Mouse (Mus musculus): ENCODE measurements around the gene Nedd9. TPM values are rescaled to one million over a fixed set of nuclear protein-coding genes. Genes with fewer than 3 reads are reported as not detected.

The Nedd9 gene
- total and polyA plus RNA-seq, 3 experiments: 41.3 to 48.7 (median 42.5) TPM

GRCm38 (mm10) chr13:41368612-41369011, 118.5 kb downstream of the Nedd9 start:
- H3K4me2 ChIP-seq (ENCODE audit: insufficient read depth, low read depth, poor library complexity, severe bottlenecking): no peak overlapping the region; the same call in 1 of the 2 replicates
- H3K36me3 ChIP-seq (replicated peaks in 1 of 2; ENCODE audit: control insufficient read depth in 1 of 2, insufficient read depth in 1 of 2, low read length in 1 of 2): peaks cover 0 to 45% of the 10 kb centered on the region in 2 experiments
- no peak overlapping the region for H3K27ac ChIP-seq (ENCODE audit: insufficient read depth, low read depth)
- in situ Hi-C loops (cut with MboI; ENCODE audit: low pct_ligation_motif_present, low pct_unique_long_range_greater_than_20kb, low sequenced_read_pairs) (no loop called here), dilution Hi-C loops (cut with MboI; ENCODE audit: extremely low pct_ligation_motif_present, extremely low pct_unique_long_range_greater_than_20kb, low sequenced_read_pairs) (no loop called here)
- peaks cover 3% of the 10 kb centered on the region; the same call in 1 of the 2 replicates for H3K79me2 ChIP-seq (replicated peaks; ENCODE audit: control insufficient read depth, extremely low read depth, insufficient read depth, poor library complexity, severe bottlenecking)
- H3K9me3 ChIP-seq (replicated peaks; ENCODE audit: low read length): no peaks in the 10 kb centered on the region
- TF ChIP-seq ELF1 (IDR thresholded peaks at IDR 0.05; ENCODE audit: low read depth, low read length) (peak; percentile 39; the same call in 1 of the 2 replicates), ZC3H11A (IDR thresholded peaks at IDR 0.05; ENCODE audit: low read depth, low read length) (no peak), IRF4 (IDR thresholded peaks at IDR 0.05; ENCODE audit: low read depth, low read length) (peak; percentile 29; the same call in 1 of the 2 replicates), KAT2A (IDR thresholded peaks at IDR 0.05; ENCODE audit: insufficient replicate concordance, low read length) (no peak), EP300 (IDR thresholded peaks at IDR 0.05; ENCODE audit: low read length) (peak; percentile 66), TCF12 (IDR thresholded peaks at IDR 0.05; ENCODE audit: low read depth, low read length) (peak; percentile 70; the same call in 1 of the 2 replicates), MEF2A (IDR thresholded peaks at IDR 0.05; ENCODE audit: borderline replicate concordance, low read depth, low read length) (no peak), GABPA (IDR thresholded peaks at IDR 0.05; ENCODE audit: insufficient replicate concordance, low read depth, low read length) (no peak), USF1 (IDR thresholded peaks at IDR 0.05; ENCODE audit: low read depth, low read length) (no peak), ZNF384 (IDR thresholded peaks at IDR 0.05; ENCODE audit: low read depth, low read length) (no peak), MYC (IDR thresholded peaks at IDR 0.05; ENCODE audit: low read depth, low read length) (peak; percentile 60; the same call in 1 of the 2 replicates), ZMIZ1 (IDR thresholded peaks at IDR 0.05; ENCODE audit: low read depth, low read length) (no peak), CTCF (conservative IDR thresholded peaks at IDR 0.05 in 1 of 2, IDR thresholded peaks at IDR 0.05 in 1 of 2; ENCODE audit: low read depth in 2 of 2, low read length in 2 of 2) (no peak)
- no peak overlapping the region for H3K4me3 ChIP-seq (replicated peaks in 1 of 3; ENCODE audit: low read depth in 2 of 3, low read length in 2 of 3, poor library complexity in 1 of 3)
- no peak overlapping the region for H3K9ac ChIP-seq (ENCODE audit: insufficient read depth, low read depth)
- no peak for DNase-seq (ENCODE audit: extremely low read depth)
- H3K4me1 ChIP-seq (ENCODE audit: control insufficient read depth in 1 of 2, insufficient read depth in 2 of 2): peaks cover 35 to 86% of the 10 kb centered on the region in 2 experiments
- no peaks in the 10 kb centered on the region for H3K27me3 ChIP-seq (replicated peaks)

- Histone ChIP-seq H3K4me2 (ENCODE audit: insufficient read depth, low read depth, poor library complexity, severe bottlenecking) (no peak overlapping the region), H3K9me3 (replicated peaks; ENCODE audit: low read length) (no peaks in the 10 kb centered on the region), H3K4me1 (ENCODE audit: control insufficient read depth in 1 of 2, insufficient read depth in 2 of 2) (peaks cover 33 to 74% of the 10 kb centered on the region in 2 experiments), H3K79me2 (replicated peaks; ENCODE audit: control insufficient read depth, extremely low read depth, insufficient read depth, poor library complexity, severe bottlenecking) (peaks cover 3% of the 10 kb centered on the region; the same call in 1 of the 2 replicates), H3K27ac (ENCODE audit: insufficient read depth, low read depth) (peak overlapping the region; percentile 12), H3K4me3 (replicated peaks in 1 of 3; ENCODE audit: low read depth in 2 of 3, low read length in 2 of 3, poor library complexity in 1 of 3) (no peak overlapping the region), H3K27me3 (replicated peaks) (no peaks in the 10 kb centered on the region), H3K36me3 (replicated peaks in 1 of 2; ENCODE audit: control insufficient read depth in 1 of 2, insufficient read depth in 1 of 2, low read length in 1 of 2) (peaks cover 3 to 50% of the 10 kb centered on the region in 2 experiments), H3K9ac (ENCODE audit: insufficient read depth, low read depth) (no peak overlapping the region)
- in situ Hi-C loops (cut with MboI; ENCODE audit: low pct_ligation_motif_present, low pct_unique_long_range_greater_than_20kb, low sequenced_read_pairs): no loop called here
- dilution Hi-C loops (cut with MboI; ENCODE audit: extremely low pct_ligation_motif_present, extremely low pct_unique_long_range_greater_than_20kb, low sequenced_read_pairs): no loop called here
- peak; percentile 79 for DNase-seq (ENCODE audit: extremely low read depth)
- TF ChIP-seq CHD1 (IDR thresholded peaks at IDR 0.05; ENCODE audit: low read depth, low read length): no peak
- TF ChIP-seq MEF2A (IDR thresholded peaks at IDR 0.05; ENCODE audit: borderline replicate concordance, low read depth, low read length): peak; percentile 87
- no peak for TF ChIP-seq HCFC1 (IDR thresholded peaks at IDR 0.05; ENCODE audit: low read depth, low read length)
- no peak for TF ChIP-seq CHD2 (IDR thresholded peaks at IDR 0.05; ENCODE audit: low read length)
- TF ChIP-seq KAT2A (IDR thresholded peaks at IDR 0.05; ENCODE audit: insufficient replicate concordance, low read length): no peak
- TF ChIP-seq RCOR1 (conservative IDR thresholded peaks at IDR 0.05; ENCODE audit: low read depth, low read length): no peak
- 0 out of 2 replicates have a peak, but pooled peaks have one; percentile 7 for TF ChIP-seq JUND (conservative IDR thresholded peaks at IDR 0.05; ENCODE audit: low read depth, low read length)
- 0 out of 2 replicates have a peak, but pooled peaks have one; percentile 30 for TF ChIP-seq MAZ (IDR thresholded peaks at IDR 0.05; ENCODE audit: low read depth, low read length)
- no peak for TF ChIP-seq NELFE (IDR thresholded peaks at IDR 0.05; ENCODE audit: low read depth, low read length)
- TF ChIP-seq IRF4 (IDR thresholded peaks at IDR 0.05; ENCODE audit: low read depth, low read length): peak; percentile 53
- TF ChIP-seq SMC3 (IDR thresholded peaks at IDR 0.05; ENCODE audit: low read depth, low read length): peak; percentile 7; the same call in 1 of the 2 replicates
- no peak for TF ChIP-seq POLR2AphosphoS2 (IDR thresholded peaks at IDR 0.05; ENCODE audit: low read depth, low read length)
- no peak for TF ChIP-seq ZMIZ1 (IDR thresholded peaks at IDR 0.05; ENCODE audit: low read depth, low read length)
- TF ChIP-seq MYC (IDR thresholded peaks at IDR 0.05; ENCODE audit: low read depth, low read length): 0 out of 2 replicates have a peak, but pooled peaks have one; percentile 39
- TF ChIP-seq GABPA (IDR thresholded peaks at IDR 0.05; ENCODE audit: insufficient replicate concordance, low read depth, low read length): no peak
- no peak for TF ChIP-seq TBP (conservative IDR thresholded peaks at IDR 0.05; ENCODE audit: low read depth, low read length)
- TF ChIP-seq MAX (IDR thresholded peaks at IDR 0.05; ENCODE audit: low read length): no peak; the same call in 1 of the 2 replicates
- no peak for TF ChIP-seq CTCF (conservative IDR thresholded peaks at IDR 0.05 in 1 of 2, IDR thresholded peaks at IDR 0.05 in 1 of 2; ENCODE audit: low read depth in 2 of 2, low read length in 2 of 2)
- peak; percentile 70 for TF ChIP-seq BHLHE40 (IDR thresholded peaks at IDR 0.05; ENCODE audit: low read depth, low read length)
- no peak for TF ChIP-seq USF1 (IDR thresholded peaks at IDR 0.05; ENCODE audit: low read depth, low read length)
- no peak for TF ChIP-seq ZKSCAN1 (IDR thresholded peaks at IDR 0.05; ENCODE audit: borderline replicate concordance, low read depth, low read length)
- no peak for TF ChIP-seq ZNF384 (IDR thresholded peaks at IDR 0.05; ENCODE audit: low read depth, low read length)
- no peak for TF ChIP-seq UBTF (IDR thresholded peaks at IDR 0.05; ENCODE audit: low read depth, low read length)
- TF ChIP-seq ETS1 (conservative IDR thresholded peaks at IDR 0.05; ENCODE audit: low read depth, low read length): peak; percentile 85
- peak; percentile 47 for TF ChIP-seq JUN (IDR thresholded peaks at IDR 0.05; ENCODE audit: insufficient read depth, low read depth, low read length)
- peak; percentile 8; the same call in 1 of the 2 replicates for TF ChIP-seq ELF1 (IDR thresholded peaks at IDR 0.05; ENCODE audit: low read depth, low read length)
These were observed 120.0 kb downstream of the Nedd9 start for GRCm38 (mm10) chr13:41367176-41367611.
